Mouse (Mus musculus): ENCODE measurements around the gene Pcyt1a. TPM values are rescaled to one million over a fixed set of nuclear protein-coding genes. Genes with fewer than 3 reads are reported as not detected.
A peak's percentile ranks its signal among the peaks of the same experiment; 100 is the strongest.

The Pcyt1a gene
- polyA plus RNA-seq (2015; fragmentation: Nextera tagmentation; extraction: Ambion mirVana) = 34.2 TPM in 2 replicates

DNA sequence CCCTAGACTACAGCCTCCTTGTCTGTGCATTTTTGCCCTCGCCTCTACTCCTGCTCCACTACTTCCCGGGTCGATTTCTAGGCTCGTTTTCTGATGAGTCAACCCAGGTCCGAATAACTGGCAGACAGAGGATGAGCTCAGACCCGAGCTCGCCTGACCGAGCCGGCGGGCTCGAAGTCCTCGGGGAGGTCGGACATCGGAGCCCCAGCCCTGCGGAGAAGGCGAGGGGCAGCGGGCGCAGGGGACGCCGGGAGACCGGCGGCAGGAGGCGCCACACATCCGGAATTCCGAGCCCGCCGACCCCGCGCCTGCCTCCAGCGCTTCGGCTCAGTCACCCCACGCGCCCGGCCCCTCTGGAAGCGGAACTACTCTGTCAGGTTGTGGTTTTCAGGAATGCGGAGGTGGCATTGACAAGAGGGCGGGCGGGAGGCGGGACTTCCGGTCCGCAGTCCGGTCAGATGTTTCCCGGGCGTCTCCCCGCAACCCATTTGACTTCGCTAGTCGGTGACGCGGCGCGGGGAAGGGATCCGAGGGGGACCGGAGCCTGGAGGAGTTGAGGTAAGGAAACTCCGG, at the start of gene Pcyt1a:
Pcyt1a (plus strand) TSS at position 448 of the 573 bp plus-strand sequence.
- Histone ChIP-seq H3K4me3 (peak within 1 kb of the TSS; percentile 79), H3K4me1 (peaks cover 17% of the 10 kb centered on the region), H3K27ac (peak within 1 kb of the TSS; percentile 85), H3K9me3 (no peaks in the 10 kb centered on the region), H3K27me3 (no peaks in the 10 kb centered on the region), H3K4me2 (peak within 1 kb of the TSS; percentile 87), H3K36me3 (no peaks in the 10 kb centered on the region), H3K9ac (peak within 1 kb of the TSS; percentile 84)
- under 1% methylated on average over 54 of the region's 54 CpGs for WGBS
- peak; percentile 98 for ATAC-seq (ENCODE audit: insufficient number of reproducible peaks, insufficient read depth, low FRiP score, low TSS enrichment, low read depth)

DNA sequence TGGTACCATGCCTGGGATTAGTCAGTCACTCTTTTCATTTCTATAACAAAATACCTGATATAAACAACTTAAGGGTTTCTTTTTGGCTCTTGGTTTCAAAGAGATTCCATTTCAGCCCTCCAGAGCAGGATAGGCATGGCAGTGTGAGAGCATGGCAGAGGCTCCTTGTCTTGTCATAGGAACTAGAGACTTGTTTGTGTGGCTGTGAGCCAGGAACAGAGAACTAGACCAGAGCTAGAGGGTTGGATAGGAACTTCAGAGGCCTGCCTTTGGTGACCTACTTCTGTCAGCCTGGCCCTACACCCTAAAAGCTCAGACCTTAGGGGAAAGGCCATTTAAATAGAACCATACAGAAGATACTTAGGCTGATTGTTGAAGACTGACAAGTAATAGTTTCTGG, 47.8 kb upstream of the Pcyt1a start:
- Histone ChIP-seq H3K4me3 (no peak overlapping the region), H3K4me1 (no peaks in the 10 kb centered on the region), H3K36me3 (peaks cover 81% of the 10 kb centered on the region), H3K9ac (no peak overlapping the region), H3K4me2 (no peak overlapping the region), H3K27ac (no peak overlapping the region), H3K27me3 (no peaks in the 10 kb centered on the region), H3K9me3 (0 out of 2 replicates have a peak, but pooled peaks cover 3% of the 10 kb centered on the region)
- ATAC-seq (ENCODE audit: insufficient number of reproducible peaks, insufficient read depth, low FRiP score, low TSS enrichment, low read depth) = no peak

DNA sequence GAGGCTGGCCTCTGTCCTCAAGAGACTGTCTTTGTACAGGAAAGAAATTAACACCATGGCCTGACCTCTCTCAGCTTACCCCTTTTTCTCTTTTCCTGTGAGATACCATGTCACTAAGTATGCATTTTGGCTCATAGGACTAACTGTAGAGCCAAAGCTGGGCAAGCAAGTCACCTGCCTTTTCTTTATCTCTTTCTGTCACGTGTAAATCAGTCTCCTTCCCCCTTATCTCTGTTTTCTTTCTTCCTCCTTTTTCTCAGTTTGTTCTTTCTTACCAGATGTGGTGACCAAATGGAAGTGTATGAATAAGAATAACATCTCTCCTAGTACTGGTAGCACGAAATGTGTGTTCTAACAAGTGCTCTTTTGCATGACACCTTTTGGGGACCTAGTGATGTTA, 45.8 kb upstream of the Pcyt1a start:
- H3K9ac ChIP-seq = no peak overlapping the region
- no peaks in the 10 kb centered on the region for H3K9me3 ChIP-seq
- H3K4me1 ChIP-seq = no peaks in the 10 kb centered on the region
- no peak overlapping the region for H3K4me3 ChIP-seq
- no peak overlapping the region for H3K27ac ChIP-seq
- H3K36me3 ChIP-seq = peaks cover 67% of the 10 kb centered on the region
- no peak overlapping the region for H3K4me2 ChIP-seq
- ATAC-seq (ENCODE audit: insufficient number of reproducible peaks, insufficient read depth, low FRiP score, low TSS enrichment, low read depth) = no peak
- WGBS = 90% methylated on average over 2 of the region's 2 CpGs
- H3K27me3 ChIP-seq = no peaks in the 10 kb centered on the region

DNA sequence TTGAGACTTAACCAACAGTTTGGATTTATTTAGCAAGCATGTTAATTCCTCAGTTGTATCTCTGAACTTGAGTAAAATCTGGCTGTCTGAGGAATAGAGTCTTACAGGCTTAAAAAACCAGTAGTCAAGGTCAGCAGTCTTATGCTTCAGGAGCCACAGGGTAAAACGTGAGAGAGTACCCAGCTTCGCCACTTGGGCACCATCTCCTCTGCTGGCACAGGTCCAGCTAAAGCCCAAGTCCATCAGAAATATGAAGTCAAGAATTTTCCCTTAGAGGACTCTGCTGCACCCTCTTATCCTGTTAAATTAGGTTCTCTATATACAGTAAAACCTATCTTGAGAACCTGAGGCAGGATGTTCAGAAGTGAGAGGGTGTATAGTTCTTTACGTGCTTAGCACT, 43.9 kb upstream of the Pcyt1a start:
- no peak overlapping the region for H3K4me2 ChIP-seq

DNA sequence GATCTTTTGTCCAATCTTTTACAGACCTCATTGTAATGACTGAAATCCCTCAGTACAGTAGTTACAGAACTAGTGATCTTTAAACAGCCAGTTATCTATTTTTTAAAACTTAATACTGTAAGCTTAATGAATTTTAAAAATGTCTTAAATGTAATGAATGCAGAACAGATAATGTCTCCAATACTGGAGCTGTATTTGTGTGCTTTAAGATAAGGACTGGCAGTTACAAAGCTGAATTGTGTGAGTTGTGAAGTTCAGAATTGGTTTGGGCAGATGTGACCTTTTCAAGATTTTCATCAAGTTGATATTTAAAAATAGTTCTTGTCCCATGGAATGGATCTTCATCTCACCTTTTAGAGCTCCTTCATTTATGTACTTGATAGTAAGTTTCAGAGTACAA, 41.7 kb upstream of the Pcyt1a start:
- ATAC-seq (ENCODE audit: insufficient number of reproducible peaks, insufficient read depth, low FRiP score, low TSS enrichment, low read depth) = no peak
- Histone ChIP-seq H3K27me3 (no peaks in the 10 kb centered on the region), H3K4me3 (no peak overlapping the region), H3K9me3 (no peaks in the 10 kb centered on the region), H3K27ac (no peak overlapping the region), H3K4me1 (no peaks in the 10 kb centered on the region), H3K4me2 (no peak overlapping the region), H3K9ac (no peak overlapping the region), H3K36me3 (peaks cover 55% of the 10 kb centered on the region)

More for the DNA sequence above, 43.9 kb upstream of the Pcyt1a start:
- Histone ChIP-seq H3K27ac (no peak overlapping the region), H3K27me3 (no peaks in the 10 kb centered on the region), H3K36me3 (peaks cover 61% of the 10 kb centered on the region), H3K9ac (no peak overlapping the region), H3K4me1 (no peaks in the 10 kb centered on the region), H3K4me3 (no peak overlapping the region), H3K9me3 (no peaks in the 10 kb centered on the region)
- no peak for ATAC-seq (ENCODE audit: insufficient number of reproducible peaks, insufficient read depth, low FRiP score, low TSS enrichment, low read depth)
- WGBS = 87% methylated on average over 3 of the region's 3 CpGs

DNA sequence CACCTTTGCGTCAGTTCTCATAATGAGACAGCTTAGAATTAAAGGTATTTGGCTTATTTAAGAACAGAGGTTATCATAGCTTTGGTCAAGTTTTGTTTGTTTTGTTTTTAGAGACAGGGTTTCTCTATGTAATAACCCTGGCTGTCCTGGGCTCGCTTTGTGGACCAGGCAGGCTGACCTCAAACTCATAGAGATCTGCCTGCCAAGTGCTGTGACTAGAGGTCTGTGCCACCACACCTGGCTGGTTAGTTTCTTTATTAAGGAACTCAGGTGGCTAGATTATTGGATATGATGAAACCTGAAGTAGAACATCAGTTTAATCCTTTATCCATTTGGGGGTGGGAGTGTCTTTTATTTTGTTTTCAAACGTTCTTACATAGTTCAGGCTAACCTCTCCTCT, 40.9 kb upstream of the Pcyt1a start:
- Histone ChIP-seq H3K4me2 (no peak overlapping the region), H3K4me3 (no peak overlapping the region), H3K4me1 (no peaks in the 10 kb centered on the region), H3K27me3 (no peaks in the 10 kb centered on the region), H3K27ac (no peak overlapping the region), H3K36me3 (peaks cover 53% of the 10 kb centered on the region), H3K9me3 (no peaks in the 10 kb centered on the region), H3K9ac (no peak overlapping the region)
- no peak for ATAC-seq (ENCODE audit: insufficient number of reproducible peaks, insufficient read depth, low FRiP score, low TSS enrichment, low read depth)
- WGBS = 78% methylated on average over 3 of the region's 3 CpGs

DNA sequence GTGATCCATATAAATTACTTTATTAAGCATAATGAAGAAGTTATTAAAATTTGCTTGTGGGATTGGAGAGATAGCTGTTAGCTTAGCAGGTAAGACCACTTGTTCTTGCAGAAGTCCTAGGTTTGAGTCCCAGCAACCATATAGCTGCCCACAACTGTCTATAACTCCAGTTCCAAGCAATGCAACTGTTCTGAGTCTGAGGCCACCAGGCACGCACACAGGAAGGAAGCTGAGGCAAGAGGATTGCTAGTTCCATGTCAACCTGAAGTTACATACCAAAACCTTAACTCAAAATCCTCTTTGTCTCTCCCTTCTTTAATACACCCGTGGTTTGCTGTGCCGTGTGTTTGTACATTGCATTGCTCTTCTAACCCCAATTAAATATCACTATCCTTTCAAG, 39.8 kb upstream of the Pcyt1a start:
- no peak for ATAC-seq (ENCODE audit: insufficient number of reproducible peaks, insufficient read depth, low FRiP score, low TSS enrichment, low read depth)
- Histone ChIP-seq H3K9ac (no peak overlapping the region), H3K4me3 (no peak overlapping the region), H3K4me1 (no peaks in the 10 kb centered on the region; the same call in 1 of the 2 replicates), H3K9me3 (no peaks in the 10 kb centered on the region), H3K27ac (no peak overlapping the region), H3K36me3 (peaks cover 45% of the 10 kb centered on the region), H3K4me2 (no peak overlapping the region), H3K27me3 (no peaks in the 10 kb centered on the region)
- 93% methylated on average over 3 of the region's 3 CpGs for WGBS

DNA sequence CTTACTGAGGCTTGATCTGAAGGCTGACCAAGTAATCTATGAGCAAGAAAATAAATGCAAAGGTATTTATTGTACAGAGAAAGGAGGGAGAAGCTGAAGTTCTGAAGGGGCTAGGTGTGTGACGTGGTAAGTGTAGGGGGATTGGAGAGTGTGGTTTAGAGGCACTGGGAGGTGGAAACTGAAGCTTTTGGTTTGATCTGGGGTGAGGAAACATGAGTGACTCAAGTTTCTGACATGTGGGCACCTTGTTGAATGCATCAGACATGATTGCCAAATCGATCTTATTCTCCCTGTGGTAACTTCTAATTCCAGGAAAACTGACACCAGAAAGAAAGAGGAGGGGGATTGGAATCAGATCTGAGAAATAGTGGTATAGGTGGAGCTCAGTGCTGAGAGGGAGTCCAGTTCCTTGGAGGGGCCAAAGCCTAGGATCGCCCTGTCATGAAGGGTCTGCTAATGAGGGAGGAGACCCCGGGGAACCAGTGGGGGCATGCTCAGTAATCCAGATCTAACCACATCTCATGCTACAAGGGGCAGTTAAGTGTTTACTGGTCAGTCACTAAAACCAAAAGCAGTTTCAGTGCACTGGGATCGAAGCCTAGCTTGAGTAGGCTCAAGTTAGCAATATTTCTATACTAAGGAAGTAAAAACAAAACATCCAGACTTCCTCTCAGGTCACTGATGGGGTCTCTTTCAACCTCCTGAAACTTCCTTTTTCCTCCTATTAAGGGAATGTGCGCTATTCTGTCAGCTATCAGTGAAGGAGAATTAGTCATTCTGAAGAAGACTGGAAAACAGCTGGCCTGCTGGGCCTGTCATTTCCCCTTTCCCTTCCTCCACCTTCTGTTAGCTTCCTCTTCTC, 34.8 kb upstream of the Pcyt1a start:
- Histone ChIP-seq H3K36me3 (peaks cover 21% of the 10 kb centered on the region), H3K4me2 (no peak overlapping the region), H3K9me3 (no peaks in the 10 kb centered on the region), H3K4me1 (no peaks in the 10 kb centered on the region; the same call in 1 of the 2 replicates), H3K27ac (peak overlapping the region; percentile 53), H3K9ac (no peak overlapping the region), H3K4me3 (no peak overlapping the region), H3K27me3 (no peaks in the 10 kb centered on the region)
- ATAC-seq (ENCODE audit: insufficient number of reproducible peaks, insufficient read depth, low FRiP score, low TSS enrichment, low read depth) = no peak
- WGBS = 52% methylated on average over 6 of the region's 6 CpGs

DNA sequence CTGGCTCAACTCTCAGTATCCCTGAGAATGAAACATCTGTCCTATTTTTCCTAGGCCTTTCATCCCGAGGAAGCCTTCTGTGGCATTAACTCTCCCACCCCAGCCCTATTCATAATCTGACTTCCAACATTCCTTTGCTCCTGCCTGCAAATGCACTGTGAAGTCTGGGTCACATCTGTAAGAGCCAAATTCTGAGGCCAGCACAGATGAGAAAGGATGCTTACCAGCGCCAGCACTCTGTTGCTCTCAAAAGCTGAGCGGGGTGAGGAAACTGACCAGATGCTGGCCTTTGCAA, 34.2 kb upstream of the Pcyt1a start:
- no peaks in the 10 kb centered on the region for H3K27me3 ChIP-seq
- H3K9me3 ChIP-seq = no peaks in the 10 kb centered on the region
- peak overlapping the region; percentile 53 for H3K27ac ChIP-seq
- no peaks in the 10 kb centered on the region; the same call in 1 of the 2 replicates for H3K4me1 ChIP-seq
- no peak for ATAC-seq (ENCODE audit: insufficient number of reproducible peaks, insufficient read depth, low FRiP score, low TSS enrichment, low read depth)
- H3K4me3 ChIP-seq = no peak overlapping the region
- H3K36me3 ChIP-seq = peaks cover 16% of the 10 kb centered on the region
- no peak overlapping the region for H3K9ac ChIP-seq
- 55% methylated on average over 3 of the region's 3 CpGs for WGBS
- H3K4me2 ChIP-seq = no peak overlapping the region

DNA sequence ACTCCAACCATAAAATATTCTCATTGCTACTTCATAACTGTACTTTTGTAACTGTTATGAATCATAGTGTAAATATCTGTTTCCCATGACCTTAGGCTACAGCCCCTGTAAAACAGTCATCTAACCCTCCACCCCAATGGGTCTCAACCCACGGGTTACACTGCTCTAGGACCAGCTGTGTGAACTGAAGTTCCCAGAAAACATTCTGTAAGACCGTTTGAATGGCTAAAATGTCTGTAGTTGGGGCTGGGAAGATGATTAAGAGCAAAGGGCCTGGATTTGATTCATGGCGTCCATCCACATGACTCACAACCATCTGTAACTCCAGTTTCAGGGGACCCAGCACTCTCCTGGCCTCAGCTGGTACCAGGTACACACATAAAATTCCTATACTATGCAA, 32.5 kb upstream of the Pcyt1a start:
- Histone ChIP-seq H3K36me3 (peaks cover 5% of the 10 kb centered on the region), H3K9ac (no peak overlapping the region), H3K4me1 (no peaks in the 10 kb centered on the region; the same call in 1 of the 2 replicates), H3K4me2 (no peak overlapping the region), H3K27me3 (no peaks in the 10 kb centered on the region), H3K9me3 (no peaks in the 10 kb centered on the region), H3K27ac (no peak overlapping the region), H3K4me3 (no peak overlapping the region)
- no peak for ATAC-seq (ENCODE audit: insufficient number of reproducible peaks, insufficient read depth, low FRiP score, low TSS enrichment, low read depth)
- WGBS = 73% methylated on average over 3 of the region's 3 CpGs

DNA sequence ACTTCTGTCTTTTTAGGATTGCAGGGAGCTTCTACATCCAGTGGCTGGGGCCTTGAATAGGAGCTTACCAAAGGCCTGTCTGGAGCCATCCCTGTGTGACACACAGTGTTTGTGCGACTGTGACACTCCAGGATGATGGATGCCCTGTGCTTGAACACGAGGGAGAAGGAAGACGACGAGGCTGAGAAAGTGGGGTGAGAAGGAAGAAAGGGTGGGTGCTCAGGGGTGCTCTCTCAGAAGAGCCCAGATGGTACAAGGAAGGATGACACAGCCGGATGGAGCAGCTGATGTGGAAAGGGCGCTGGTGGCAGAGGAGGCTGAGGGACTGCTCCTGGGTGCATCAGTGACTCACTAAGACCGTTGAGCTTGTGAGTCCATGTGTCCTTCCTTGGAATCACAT, 30.5 kb upstream of the Pcyt1a start, which contains the start of gene Tm4sf19:
Tm4sf19 (plus strand) TSS at position 240 of the 400 bp plus-strand sequence.
- H3K27ac ChIP-seq = no peak within 1 kb of the TSS
- H3K4me1 ChIP-seq = no peaks in the 10 kb centered on the region; the same call in 1 of the 2 replicates
- ATAC-seq (ENCODE audit: insufficient number of reproducible peaks, insufficient read depth, low FRiP score, low TSS enrichment, low read depth) = no peak
- H3K9ac ChIP-seq = no peak within 1 kb of the TSS
- H3K36me3 ChIP-seq = no peaks in the 10 kb centered on the region
- H3K9me3 ChIP-seq = no peaks in the 10 kb centered on the region
- H3K4me3 ChIP-seq = no peak within 1 kb of the TSS
- H3K27me3 ChIP-seq = no peaks in the 10 kb centered on the region
- WGBS = 84% methylated on average over 7 of the region's 7 CpGs
- no peak within 1 kb of the TSS for H3K4me2 ChIP-seq

DNA sequence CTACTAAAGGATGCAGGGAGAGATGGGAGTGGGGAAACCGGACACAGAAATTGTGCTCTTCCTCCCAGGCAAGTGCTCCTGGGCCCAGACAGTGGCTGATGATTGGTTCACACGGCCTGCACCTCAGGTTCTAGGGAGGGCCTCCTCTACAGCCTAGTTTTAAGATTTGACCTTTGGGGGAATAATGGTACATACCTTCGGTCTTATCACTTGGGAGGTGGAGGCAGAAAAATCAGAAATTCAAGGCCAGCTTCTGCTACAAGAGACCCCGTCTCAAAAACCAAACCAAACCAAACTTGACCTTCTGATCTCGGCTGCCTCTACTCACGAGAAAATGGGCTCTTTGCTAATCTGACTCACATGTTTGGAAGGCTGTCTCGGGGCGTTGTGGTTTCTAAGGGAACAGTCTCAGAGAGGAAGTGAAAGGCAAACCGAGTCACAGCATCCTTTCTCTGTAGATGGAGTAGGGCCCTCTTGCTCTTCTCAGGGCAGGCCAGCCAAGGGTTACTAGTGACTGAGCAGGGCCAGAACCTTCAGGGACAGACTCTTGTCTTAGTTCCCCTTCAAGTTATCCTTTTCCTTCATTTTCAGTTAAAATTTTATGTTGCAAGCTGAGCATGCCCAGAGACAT, 29.3 kb upstream of the Pcyt1a start:
- H3K27me3 ChIP-seq = no peaks in the 10 kb centered on the region
- H3K4me2 ChIP-seq = no peak overlapping the region
- no peaks in the 10 kb centered on the region for H3K9me3 ChIP-seq
- no peak overlapping the region for H3K9ac ChIP-seq
- 0 out of 2 replicates have a peak, but pooled peaks cover 3% of the 10 kb centered on the region for H3K4me1 ChIP-seq
- ATAC-seq (ENCODE audit: insufficient number of reproducible peaks, insufficient read depth, low FRiP score, low TSS enrichment, low read depth) = no peak
- WGBS = 60% methylated on average over 9 of the region's 9 CpGs
- H3K4me3 ChIP-seq = no peak overlapping the region
- H3K27ac ChIP-seq = no peak overlapping the region
- no peaks in the 10 kb centered on the region for H3K36me3 ChIP-seq

Data from embryonic facial prominence, embryonic 13.5 days (tissue).